Mouse (Mus musculus): ENCODE results near the gene Cchcr1. TPM values are rescaled to one million over a fixed set of nuclear protein-coding genes. Genes with fewer than 3 reads are reported as not detected.

The Cchcr1 gene
- polyA plus RNA-seq, 1 experiment from 2014 or later, result 8.2 TPM

DNA sequence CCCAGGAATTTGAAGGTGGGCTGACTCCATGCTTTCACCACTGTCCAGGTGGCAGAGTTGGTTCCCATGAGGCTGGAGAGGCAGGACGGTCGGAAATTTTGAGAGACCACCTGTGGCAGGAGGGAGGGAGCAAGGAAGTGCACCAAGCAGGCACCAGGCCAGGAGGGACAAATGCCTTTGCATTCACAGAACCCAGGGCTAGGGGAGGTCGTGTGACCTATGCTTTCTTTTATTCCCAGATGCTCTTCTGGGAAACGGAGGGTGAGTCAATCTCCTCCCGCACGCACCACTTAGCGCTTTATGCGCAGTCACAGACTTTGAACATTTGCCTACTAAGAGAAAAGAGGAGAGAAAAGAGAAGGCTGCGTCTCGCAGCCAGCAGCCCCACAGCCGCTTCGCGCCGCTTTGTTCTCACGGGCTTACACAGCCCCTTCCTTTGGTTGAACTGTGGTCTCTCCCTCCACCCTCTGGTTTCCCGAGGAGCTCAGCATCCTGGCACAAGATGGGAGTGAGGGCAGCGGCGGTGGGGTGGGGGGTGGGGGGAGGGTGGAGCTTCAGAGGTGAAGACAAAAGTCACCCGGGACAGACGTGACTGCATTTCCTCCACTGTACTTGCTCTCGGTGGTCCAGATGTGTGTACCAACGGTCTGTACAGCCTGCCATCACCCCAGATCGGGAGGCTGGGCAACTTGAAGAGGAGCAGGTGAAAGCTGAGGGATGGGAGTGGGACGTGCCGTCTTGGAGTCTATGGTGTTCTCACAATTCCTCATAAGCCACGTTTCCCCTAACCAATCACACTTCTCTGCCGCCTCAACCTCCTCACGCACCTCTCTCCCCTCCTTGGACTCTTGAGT, 52.4 kb downstream of the Cchcr1 start:
- Histone ChIP-seq H3K4me2 (ENCODE audit: low read length) (peak overlapping the region; percentile 50), H3K9ac (ENCODE audit: low read depth, low read length) (peak overlapping the region; percentile 42; the same call in 1 of the 2 replicates), H3K9me3 (replicated peaks; ENCODE audit: low read length) (no peaks in the 10 kb centered on the region), H3K27me3 (ENCODE audit: insufficient read depth, low read length) (peaks cover 6% of the 10 kb centered on the region; the same call in 1 of the 2 replicates), H3K27ac (no peak overlapping the region), H3K4me1 (replicated peaks; ENCODE audit: insufficient read depth, low read length) (0 out of 2 replicates have a peak, but pooled peaks cover 4% of the 10 kb centered on the region), H3K36me3 (ENCODE audit: insufficient read depth, low read length) (no peaks in the 10 kb centered on the region), H3K4me3 (replicated peaks; ENCODE audit: low read depth, low read length) (0 out of 2 replicates have a peak overlapping the region, but pooled peaks have one; percentile 9)
- 7% methylated on average over 28 of the region's 28 CpGs for WGBS
- TF ChIP-seq CTCF (IDR thresholded peaks at IDR 0.05; ENCODE audit: low read depth), result no peak
- DNase-seq (ENCODE audit: low spot score) (peak; percentile 22), ATAC-seq (replicated peaks; ENCODE audit: low FRiP score, low read depth) (no peak)

DNA sequence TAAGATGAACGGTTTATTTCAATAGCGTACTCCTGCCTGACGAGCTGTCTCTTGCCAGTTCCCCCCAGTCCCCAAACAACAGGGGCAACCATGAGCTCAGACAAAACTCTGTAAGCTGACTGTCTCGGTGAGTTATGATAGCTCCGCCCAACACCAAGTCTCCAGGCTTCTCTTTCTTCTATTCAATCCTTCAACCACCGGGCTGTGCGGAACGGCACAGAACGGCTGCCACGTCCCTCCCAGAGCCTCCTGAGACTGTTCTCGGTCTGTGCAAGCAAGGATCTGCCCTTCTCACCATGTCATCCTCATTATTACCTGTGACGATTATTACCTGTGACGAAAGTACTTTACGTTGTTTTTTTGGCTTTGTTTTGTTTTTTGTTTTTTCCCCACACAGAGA, 53.9 kb downstream of the Cchcr1 start:
- no peak for DNase-seq (ENCODE audit: low spot score)
- WGBS, result 75% methylated on average over 14 of the region's 14 CpGs
- H3K27ac ChIP-seq, result no peak overlapping the region
- 0 out of 2 replicates have a peak, but pooled peaks cover 4% of the 10 kb centered on the region for H3K4me1 ChIP-seq (replicated peaks; ENCODE audit: insufficient read depth, low read length)
- TF ChIP-seq CTCF (IDR thresholded peaks at IDR 0.05; ENCODE audit: low read depth), result no peak
- no peak overlapping the region for H3K4me3 ChIP-seq (replicated peaks; ENCODE audit: low read depth, low read length)
- H3K9ac ChIP-seq (ENCODE audit: low read depth, low read length), result no peak overlapping the region
- ATAC-seq (replicated peaks; ENCODE audit: low FRiP score, low read depth), result no peak
- H3K4me2 ChIP-seq (ENCODE audit: low read length), result no peak overlapping the region
- H3K9me3 ChIP-seq (replicated peaks; ENCODE audit: low read length), result no peaks in the 10 kb centered on the region
- peaks cover 6% of the 10 kb centered on the region; the same call in 1 of the 2 replicates for H3K27me3 ChIP-seq (ENCODE audit: insufficient read depth, low read length)
- no peaks in the 10 kb centered on the region for H3K36me3 ChIP-seq (ENCODE audit: insufficient read depth, low read length)

DNA sequence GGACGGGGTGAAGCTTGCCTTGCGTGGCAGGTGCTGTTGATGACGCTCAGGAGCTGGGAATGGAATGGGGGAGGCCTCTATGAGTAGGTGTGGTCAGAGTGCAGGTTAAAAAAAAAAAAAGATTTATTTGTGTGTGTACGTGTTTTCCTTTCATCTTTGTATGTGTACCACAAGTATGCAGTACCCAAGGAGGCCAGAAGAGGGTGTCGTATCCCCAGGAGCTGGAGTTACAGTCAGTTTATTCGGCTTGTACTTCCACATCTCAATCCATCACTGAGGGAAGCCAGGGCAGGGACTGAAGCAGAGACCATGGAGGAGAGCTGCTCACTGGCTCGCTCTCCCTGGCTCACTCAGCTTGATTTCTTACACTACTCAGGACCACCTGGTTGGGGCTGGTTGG, 54.6 kb downstream of the Cchcr1 start:
- Histone ChIP-seq H3K27ac (no peak overlapping the region), H3K4me2 (ENCODE audit: low read length) (no peak overlapping the region), H3K9me3 (replicated peaks; ENCODE audit: low read length) (no peaks in the 10 kb centered on the region), H3K36me3 (ENCODE audit: insufficient read depth, low read length) (no peaks in the 10 kb centered on the region), H3K27me3 (ENCODE audit: insufficient read depth, low read length) (peaks cover 6% of the 10 kb centered on the region; the same call in 1 of the 2 replicates), H3K9ac (ENCODE audit: low read depth, low read length) (no peak overlapping the region), H3K4me1 (replicated peaks; ENCODE audit: insufficient read depth, low read length) (0 out of 2 replicates have a peak, but pooled peaks cover 4% of the 10 kb centered on the region), H3K4me3 (replicated peaks; ENCODE audit: low read depth, low read length) (no peak overlapping the region)
- no peak for DNase-seq (ENCODE audit: low spot score)
- TF ChIP-seq CTCF (IDR thresholded peaks at IDR 0.05; ENCODE audit: low read depth), result 0 out of 2 replicates have a peak, but pooled peaks have one; percentile 0
- ATAC-seq (replicated peaks; ENCODE audit: low FRiP score, low read depth), result no peak
- 97% methylated on average over 7 of the region's 7 CpGs for WGBS

DNA sequence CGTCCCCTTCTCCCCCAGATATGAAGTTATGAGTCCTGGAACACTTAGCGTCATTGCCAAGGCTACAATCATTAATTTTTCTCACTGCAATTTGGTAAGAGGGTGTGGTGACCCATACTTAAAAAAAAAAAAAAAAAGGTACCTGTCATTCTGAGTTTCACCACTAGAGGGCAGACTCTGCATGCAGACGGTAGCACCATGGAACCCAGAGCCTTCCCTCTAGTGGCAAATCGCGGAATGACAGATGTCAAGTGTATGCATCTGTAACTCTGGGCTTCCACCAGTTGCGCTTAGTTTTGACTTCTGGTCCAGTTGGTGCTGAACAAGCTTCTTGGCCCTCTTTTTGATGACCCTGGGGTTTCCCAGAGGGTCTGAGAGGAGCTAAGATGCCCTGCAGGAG, 61.3 kb downstream of the Cchcr1 start:
- no peaks in the 10 kb centered on the region for H3K9me3 ChIP-seq (replicated peaks; ENCODE audit: low read length)

More for the DNA sequence above, 61.3 kb downstream of the Cchcr1 start:
- H3K9ac ChIP-seq (ENCODE audit: low read depth, low read length), result no peak overlapping the region
- ATAC-seq (replicated peaks; ENCODE audit: low FRiP score, low read depth) (0 out of 2 replicates have a peak, but pooled peaks have one; percentile 25), DNase-seq (ENCODE audit: low spot score) (peak; percentile 87)
- no peak overlapping the region for H3K4me3 ChIP-seq (replicated peaks; ENCODE audit: low read depth, low read length)
- 22% methylated on average over 6 of the region's 6 CpGs for WGBS
- no peaks in the 10 kb centered on the region for H3K36me3 ChIP-seq (ENCODE audit: insufficient read depth, low read length)
- H3K4me2 ChIP-seq (ENCODE audit: low read length), result no peak overlapping the region
- TF ChIP-seq CTCF (IDR thresholded peaks at IDR 0.05; ENCODE audit: low read depth), result peak; percentile 100
- H3K27ac ChIP-seq, result no peak overlapping the region
- H3K27me3 ChIP-seq (ENCODE audit: insufficient read depth, low read length), result no peaks in the 10 kb centered on the region
- no peaks in the 10 kb centered on the region for H3K4me1 ChIP-seq (replicated peaks; ENCODE audit: insufficient read depth, low read length)

Other genes with a start within 250 kb of the Cchcr1 start
- gene H2-Q1, start 196.7 kb upstream of the Cchcr1 start, polyA plus RNA-seq (2015; fragmentation: Nextera tagmentation; extraction: Ambion mirVana), result not detected in 2 replicates
- gene H2-Q2, start 174.9 kb upstream of the Cchcr1 start, polyA plus RNA-seq (2015; fragmentation: Nextera tagmentation; extraction: Ambion mirVana), result 4.6 and 6.1 TPM in 2 replicates
- gene H2-Q4, start 137.5 kb upstream of the Cchcr1 start, polyA plus RNA-seq (2015; fragmentation: Nextera tagmentation; extraction: Ambion mirVana), result 6.1 and 6.8 TPM in 2 replicates
- gene H2-Q6, start 92.2 kb upstream of the Cchcr1 start, polyA plus RNA-seq (2015; fragmentation: Nextera tagmentation; extraction: Ambion mirVana), result 7.0 and 7.2 TPM in 2 replicates
- 15.4 and 15.6 TPM in 2 replicates for gene H2-Q7, start 77.9 kb upstream of the Cchcr1 start, polyA plus RNA-seq (2015; fragmentation: Nextera tagmentation; extraction: Ambion mirVana)
- gene H2-Q10, start 47.0 kb upstream of the Cchcr1 start, polyA plus RNA-seq (2015; fragmentation: Nextera tagmentation; extraction: Ambion mirVana), result 1.1 and 1.4 TPM in 2 replicates
- not detected in 2 replicates for gene Pou5f1, start 11.1 kb upstream of the Cchcr1 start, polyA plus RNA-seq (2015; fragmentation: Nextera tagmentation; extraction: Ambion mirVana)
- gene Tcf19, start 276 bp upstream of the Cchcr1 start, polyA plus RNA-seq (2015; fragmentation: Nextera tagmentation; extraction: Ambion mirVana), result 35.5 and 44.5 TPM in 2 replicates
- 0.14 and 0.17 TPM in 2 replicates for gene Psors1c2, start 16.1 kb downstream of the Cchcr1 start, polyA plus RNA-seq (2015; fragmentation: Nextera tagmentation; extraction: Ambion mirVana)
- gene Cdsn, start 35.0 kb downstream of the Cchcr1 start, polyA plus RNA-seq (2015; fragmentation: Nextera tagmentation; extraction: Ambion mirVana), result 0.13 and 0.18 TPM in 2 replicates
- not detected in 2 replicates for gene 2300002M23Rik, start 50.4 kb downstream of the Cchcr1 start, polyA plus RNA-seq (2015; fragmentation: Nextera tagmentation; extraction: Ambion mirVana)
- gene Sfta2, start 84.4 kb downstream of the Cchcr1 start, polyA plus RNA-seq (2015; fragmentation: Nextera tagmentation; extraction: Ambion mirVana), result 4.2 and 5.0 TPM in 2 replicates
- not detected in 2 replicates for gene Gm9573, start 109.5 kb downstream of the Cchcr1 start, polyA plus RNA-seq (2015; fragmentation: Nextera tagmentation; extraction: Ambion mirVana)
- gene Mucl3, start 126.6 kb downstream of the Cchcr1 start, polyA plus RNA-seq (2015; fragmentation: Nextera tagmentation; extraction: Ambion mirVana), result 0.11 and 0.13 TPM in 2 replicates
- gene Vars2, start 150.5 kb downstream of the Cchcr1 start, polyA plus RNA-seq (2015; fragmentation: Nextera tagmentation; extraction: Ambion mirVana), result 12.7 and 13.5 TPM in 2 replicates
- gene Gtf2h4, start 156.6 kb downstream of the Cchcr1 start, polyA plus RNA-seq (2015; fragmentation: Nextera tagmentation; extraction: Ambion mirVana), result 35.6 and 36.5 TPM in 2 replicates
- 89.1 and 94.3 TPM in 2 replicates for gene Ddr1, start 187.5 kb downstream of the Cchcr1 start, polyA plus RNA-seq (2015; fragmentation: Nextera tagmentation; extraction: Ambion mirVana)